Mouse (Mus musculus): Measurements from ENCODE around the gene Dlec1. TPM values are rescaled to one million over a fixed set of nuclear protein-coding genes. Genes with fewer than 3 reads are reported as not detected.

Gene Dlec1
- polyA plus RNA-seq, 1 experiment from 2014 or later, result 1.8 TPM

DNA sequence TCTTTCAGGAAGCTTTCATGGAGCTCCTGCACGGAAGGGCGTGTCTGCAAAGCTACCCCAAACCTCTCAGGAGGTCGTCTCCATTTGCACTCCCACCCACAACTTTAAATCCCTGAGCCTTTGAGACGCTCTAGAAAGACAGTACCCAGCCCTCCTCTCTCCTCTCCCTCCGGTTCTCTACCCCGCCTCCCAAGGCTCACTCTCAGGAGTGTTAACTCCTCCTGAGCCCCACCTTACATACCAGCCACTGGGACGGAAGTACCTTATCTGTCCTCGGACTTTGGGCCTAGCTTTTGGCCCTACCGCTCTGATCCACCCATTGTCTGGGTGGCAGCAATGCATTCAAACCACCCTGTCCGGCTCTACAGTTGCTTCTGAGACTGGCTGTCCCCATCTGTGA is 18.3 kb upstream of the Dlec1 start:
- Histone ChIP-seq H3K36me3 (ENCODE audit: control insufficient read depth, insufficient read depth, low read length) (peaks cover 19% of the 10 kb centered on the region; the same call in 1 of the 2 replicates), H3K9ac (ENCODE audit: low read depth, low read length) (no peak overlapping the region), H3K4me1 (ENCODE audit: control insufficient read depth, insufficient read depth, low read length) (peaks cover 17% of the 10 kb centered on the region), H3K4me2 (ENCODE audit: low read depth, low read length) (no peak overlapping the region), H3K9me3 (ENCODE audit: control insufficient read depth, low read length) (no peaks in the 10 kb centered on the region), H3K27me3 (replicated peaks; ENCODE audit: control insufficient read depth, insufficient read depth, low read length) (no peaks in the 10 kb centered on the region), H3K4me3 (ENCODE audit: low read depth, low read length) (no peak overlapping the region), H3K27ac (replicated peaks; ENCODE audit: low read depth, low read length) (no peak overlapping the region)
- ATAC-seq (ENCODE audit: low read depth) (no peak), DNase-seq (ENCODE audit: low spot score) (no peak)
- 86% methylated on average over 10 of the region's 10 CpGs for WGBS

DNA sequence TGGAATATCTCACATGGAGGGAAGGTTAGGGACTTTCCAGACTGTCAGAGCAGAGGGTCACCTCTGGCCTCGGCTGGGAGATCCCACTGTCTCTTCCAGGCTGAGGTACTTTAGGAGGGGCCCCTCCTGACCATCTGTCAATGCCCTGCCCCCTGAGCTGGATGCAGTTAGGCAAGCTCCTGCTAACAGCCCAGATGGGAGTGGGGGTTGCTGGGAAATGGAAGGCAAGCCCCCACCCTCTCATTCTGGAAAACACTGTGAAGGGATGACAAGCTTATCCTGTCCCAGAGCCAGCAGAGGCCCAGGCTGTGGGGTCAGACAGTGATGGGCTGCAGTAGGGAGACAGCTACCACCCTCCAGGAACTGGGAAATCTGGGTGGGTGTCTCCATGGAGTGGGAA is 15.8 kb upstream of the Dlec1 start:
- ATAC-seq (ENCODE audit: low read depth) (no peak), DNase-seq (ENCODE audit: low spot score) (no peak)
- Histone ChIP-seq H3K9ac (ENCODE audit: low read depth, low read length) (no peak overlapping the region), H3K4me2 (ENCODE audit: low read depth, low read length) (no peak overlapping the region), H3K27me3 (replicated peaks; ENCODE audit: control insufficient read depth, insufficient read depth, low read length) (no peaks in the 10 kb centered on the region), H3K36me3 (ENCODE audit: control insufficient read depth, insufficient read depth, low read length) (peaks cover 9% of the 10 kb centered on the region; the same call in 1 of the 2 replicates), H3K9me3 (ENCODE audit: control insufficient read depth, low read length) (no peaks in the 10 kb centered on the region), H3K4me3 (ENCODE audit: low read depth, low read length) (no peak overlapping the region), H3K27ac (replicated peaks; ENCODE audit: low read depth, low read length) (no peak overlapping the region), H3K4me1 (ENCODE audit: control insufficient read depth, insufficient read depth, low read length) (peaks cover 21% of the 10 kb centered on the region)
- 18% methylated on average over 1 of the region's 1 CpGs for WGBS

DNA sequence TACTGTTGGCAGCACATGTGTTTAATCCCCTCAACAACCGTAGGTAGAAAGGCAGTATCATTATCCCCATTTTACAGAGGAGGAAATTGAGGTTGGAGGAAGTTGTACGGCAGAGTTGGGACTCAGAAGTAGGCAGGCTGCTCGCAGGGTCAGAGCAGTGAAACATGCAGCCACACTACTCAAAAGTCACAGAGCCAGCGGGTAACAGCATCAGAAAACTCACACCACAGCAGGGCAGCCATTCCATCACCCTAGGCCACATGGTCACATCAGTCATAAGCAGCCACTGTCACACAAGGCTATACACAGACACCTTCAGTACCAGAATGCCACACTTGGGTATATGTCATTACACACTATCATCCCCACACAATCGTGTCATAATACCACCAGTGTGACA is 15.0 kb upstream of the Dlec1 start:
- peaks cover 21% of the 10 kb centered on the region for H3K4me1 ChIP-seq (ENCODE audit: control insufficient read depth, insufficient read depth, low read length)
- 80% methylated on average over 5 of the region's 5 CpGs for WGBS
- H3K27ac ChIP-seq (replicated peaks; ENCODE audit: low read depth, low read length), result no peak overlapping the region
- no peak overlapping the region for H3K9ac ChIP-seq (ENCODE audit: low read depth, low read length)
- no peak overlapping the region for H3K4me3 ChIP-seq (ENCODE audit: low read depth, low read length)
- no peaks in the 10 kb centered on the region for H3K9me3 ChIP-seq (ENCODE audit: control insufficient read depth, low read length)
- no peak for ATAC-seq (ENCODE audit: low read depth)
- peaks cover 9% of the 10 kb centered on the region; the same call in 1 of the 2 replicates for H3K36me3 ChIP-seq (ENCODE audit: control insufficient read depth, insufficient read depth, low read length)
- no peaks in the 10 kb centered on the region for H3K27me3 ChIP-seq (replicated peaks; ENCODE audit: control insufficient read depth, insufficient read depth, low read length)
- no peak for DNase-seq (ENCODE audit: low spot score)
- peak overlapping the region; percentile 54; the same call in 1 of the 2 replicates for H3K4me2 ChIP-seq (ENCODE audit: low read depth, low read length)

DNA sequence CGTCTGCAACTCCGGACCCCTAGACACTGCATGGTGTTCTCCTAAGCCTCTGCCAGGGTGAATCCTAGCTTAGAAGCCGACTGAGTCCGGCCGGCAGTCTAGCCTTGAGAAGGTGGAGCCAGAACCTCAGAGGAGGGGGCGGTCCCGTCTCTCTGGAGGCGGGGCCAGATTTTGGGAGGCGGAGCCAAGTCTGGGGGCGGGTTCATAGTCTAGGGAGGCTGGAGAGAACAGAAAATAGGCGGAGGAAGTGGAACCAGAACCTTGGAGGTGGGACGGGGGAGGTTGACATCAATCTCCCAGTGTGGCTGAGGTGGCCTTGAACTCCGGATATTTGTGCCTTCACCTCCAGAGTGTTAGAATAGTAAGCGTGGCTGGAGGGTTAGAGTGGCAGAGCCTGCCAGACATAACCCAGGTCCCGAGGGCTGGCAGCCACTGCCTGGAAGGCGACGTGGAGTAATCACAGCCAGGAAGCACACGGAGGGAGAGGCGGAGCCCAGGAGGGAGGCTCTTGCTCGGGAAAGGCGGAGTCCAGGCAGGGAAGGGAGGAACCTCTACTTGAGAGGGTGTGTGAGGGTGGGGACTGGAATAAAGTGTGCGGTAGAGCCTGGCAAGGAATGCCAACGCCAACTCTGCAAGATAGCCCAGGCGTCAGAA is 14.0 kb upstream of the Dlec1 start:
- WGBS, result 1% methylated on average over 24 of the region's 24 CpGs
- peaks cover 20% of the 10 kb centered on the region; the same call in 1 of the 2 replicates for H3K4me1 ChIP-seq (ENCODE audit: control insufficient read depth, insufficient read depth, low read length)
- peak overlapping the region; percentile 73 for H3K27ac ChIP-seq (replicated peaks; ENCODE audit: low read depth, low read length)
- H3K4me2 ChIP-seq (ENCODE audit: low read depth, low read length), result peak overlapping the region; percentile 54
- ATAC-seq (ENCODE audit: low read depth), result peak; percentile 88
- DNase-seq (ENCODE audit: low spot score), result peak; percentile 93
- H3K9ac ChIP-seq (ENCODE audit: low read depth, low read length), result peak overlapping the region; percentile 46; the same call in 1 of the 2 replicates
- H3K36me3 ChIP-seq (ENCODE audit: control insufficient read depth, insufficient read depth, low read length), result 0 out of 2 replicates have a peak, but pooled peaks cover 1% of the 10 kb centered on the region
- no peaks in the 10 kb centered on the region for H3K27me3 ChIP-seq (replicated peaks; ENCODE audit: control insufficient read depth, insufficient read depth, low read length)
- no peaks in the 10 kb centered on the region for H3K9me3 ChIP-seq (ENCODE audit: control insufficient read depth, low read length)
- peak overlapping the region; percentile 40 for H3K4me3 ChIP-seq (ENCODE audit: low read depth, low read length)

DNA sequence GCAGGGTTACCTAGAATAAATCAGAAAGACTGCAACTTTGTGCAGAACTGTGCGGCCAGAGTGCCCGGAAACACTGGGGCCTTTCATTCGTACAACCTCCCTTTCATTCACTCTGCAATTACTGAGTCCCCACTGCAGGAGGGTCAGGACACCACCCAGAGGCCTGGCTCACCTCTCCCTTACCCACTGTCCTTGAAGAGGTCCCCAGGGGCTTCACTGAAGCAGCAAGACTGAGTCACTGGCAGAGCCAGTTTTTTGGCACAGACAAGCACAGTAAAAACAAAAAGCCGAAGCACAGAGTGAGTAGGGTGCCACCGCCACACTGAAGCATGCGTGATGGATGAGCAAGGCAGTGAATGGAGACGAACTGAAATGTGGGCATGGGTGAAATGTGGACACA is 12.8 kb upstream of the Dlec1 start:
- H3K27ac ChIP-seq (replicated peaks; ENCODE audit: low read depth, low read length), result 0 out of 2 replicates have a peak overlapping the region, but pooled peaks have one; percentile 15
- no peaks in the 10 kb centered on the region for H3K9me3 ChIP-seq (ENCODE audit: control insufficient read depth, low read length)
- no peaks in the 10 kb centered on the region for H3K36me3 ChIP-seq (ENCODE audit: control insufficient read depth, insufficient read depth, low read length)
- H3K27me3 ChIP-seq (replicated peaks; ENCODE audit: control insufficient read depth, insufficient read depth, low read length), result no peaks in the 10 kb centered on the region
- H3K4me2 ChIP-seq (ENCODE audit: low read depth, low read length), result peak overlapping the region; percentile 11; the same call in 1 of the 2 replicates
- WGBS, result 50% methylated on average over 7 of the region's 7 CpGs
- peaks cover 21% of the 10 kb centered on the region for H3K4me1 ChIP-seq (ENCODE audit: control insufficient read depth, insufficient read depth, low read length)
- DNase-seq (ENCODE audit: low spot score) (no peak), ATAC-seq (ENCODE audit: low read depth) (no peak)
- H3K9ac ChIP-seq (ENCODE audit: low read depth, low read length), result no peak overlapping the region
- no peak overlapping the region for H3K4me3 ChIP-seq (ENCODE audit: low read depth, low read length)

DNA sequence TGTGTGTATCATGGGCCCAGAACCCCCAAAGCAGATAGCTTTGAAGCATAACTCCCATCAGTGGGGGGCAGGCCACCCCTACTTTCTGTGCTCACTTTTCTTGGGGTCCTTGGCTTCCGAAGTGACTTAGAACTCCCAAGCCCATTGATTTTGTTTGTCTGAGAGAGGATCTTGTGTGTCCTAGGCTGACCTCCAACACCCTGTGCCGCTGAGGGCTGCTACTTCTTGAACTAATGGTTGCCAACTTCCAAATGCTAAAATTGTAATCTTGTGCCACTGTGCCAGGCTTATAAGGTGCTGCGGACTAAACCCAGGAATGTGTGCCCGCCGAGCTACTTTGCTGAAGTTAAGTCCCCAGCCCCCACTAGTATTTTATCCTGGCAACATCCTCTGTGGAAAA is 11.8 kb upstream of the Dlec1 start:
- Histone ChIP-seq H3K27me3 (replicated peaks; ENCODE audit: control insufficient read depth, insufficient read depth, low read length) (no peaks in the 10 kb centered on the region), H3K9ac (ENCODE audit: low read depth, low read length) (no peak overlapping the region), H3K9me3 (ENCODE audit: control insufficient read depth, low read length) (no peaks in the 10 kb centered on the region), H3K4me3 (ENCODE audit: low read depth, low read length) (no peak overlapping the region), H3K27ac (replicated peaks; ENCODE audit: low read depth, low read length) (no peak overlapping the region), H3K36me3 (ENCODE audit: control insufficient read depth, insufficient read depth, low read length) (no peaks in the 10 kb centered on the region), H3K4me2 (ENCODE audit: low read depth, low read length) (no peak overlapping the region), H3K4me1 (ENCODE audit: control insufficient read depth, insufficient read depth, low read length) (peaks cover 30% of the 10 kb centered on the region)
- WGBS, result 90% methylated on average over 5 of the region's 5 CpGs
- DNase-seq (ENCODE audit: low spot score), result no peak
- ATAC-seq (ENCODE audit: low read depth), result no peak

DNA sequence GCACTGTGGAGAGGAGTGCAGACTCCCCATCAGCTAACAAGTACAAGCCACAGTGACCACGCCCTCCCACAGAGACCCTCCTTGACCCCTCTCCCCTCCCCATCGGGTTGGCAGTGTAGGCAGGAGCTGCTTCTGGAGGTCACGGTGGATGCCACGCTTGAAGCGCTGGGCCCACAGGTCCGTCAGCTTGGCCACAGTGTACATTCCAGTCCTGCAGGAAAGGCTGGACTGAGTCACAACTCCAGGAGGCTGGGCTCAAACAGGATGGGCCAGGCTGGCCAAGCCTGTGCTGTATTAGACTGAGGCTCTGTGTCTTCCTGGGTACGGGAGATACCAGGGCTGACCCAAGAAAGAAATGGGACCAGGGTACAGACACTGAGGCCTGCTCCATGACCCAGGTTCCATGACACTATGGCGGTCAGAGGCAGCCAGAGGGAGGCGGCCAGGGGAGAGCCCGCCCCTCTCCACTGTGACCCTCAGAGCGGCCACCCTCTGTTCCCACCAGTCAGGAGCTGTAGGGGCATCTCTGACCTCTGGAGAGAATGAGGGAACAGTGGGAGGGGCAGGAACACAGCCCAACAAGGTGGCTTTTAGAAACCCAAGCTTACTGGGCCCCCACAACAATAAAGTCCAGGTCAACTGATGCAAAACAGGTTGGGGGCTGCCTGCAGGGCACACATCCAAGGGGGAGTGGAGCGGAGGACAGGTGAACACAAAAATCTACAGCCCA is 10.5 kb upstream of the Dlec1 start:
- peak overlapping the region; percentile 69 for H3K4me3 ChIP-seq (ENCODE audit: low read depth, low read length)
- no peaks in the 10 kb centered on the region for H3K27me3 ChIP-seq (replicated peaks; ENCODE audit: control insufficient read depth, insufficient read depth, low read length)
- 56% methylated on average over 12 of the region's 12 CpGs for WGBS
- H3K4me1 ChIP-seq (ENCODE audit: control insufficient read depth, insufficient read depth, low read length), result peaks cover 30% of the 10 kb centered on the region
- peak overlapping the region; percentile 93 for H3K4me2 ChIP-seq (ENCODE audit: low read depth, low read length)
- no peaks in the 10 kb centered on the region for H3K36me3 ChIP-seq (ENCODE audit: control insufficient read depth, insufficient read depth, low read length)
- ATAC-seq (ENCODE audit: low read depth) (no peak), DNase-seq (ENCODE audit: low spot score) (no peak)
- H3K9ac ChIP-seq (ENCODE audit: low read depth, low read length), result peak overlapping the region; percentile 73; the same call in 1 of the 2 replicates
- H3K27ac ChIP-seq (replicated peaks; ENCODE audit: low read depth, low read length), result no peak overlapping the region
- H3K9me3 ChIP-seq (ENCODE audit: control insufficient read depth, low read length), result no peaks in the 10 kb centered on the region

DNA sequence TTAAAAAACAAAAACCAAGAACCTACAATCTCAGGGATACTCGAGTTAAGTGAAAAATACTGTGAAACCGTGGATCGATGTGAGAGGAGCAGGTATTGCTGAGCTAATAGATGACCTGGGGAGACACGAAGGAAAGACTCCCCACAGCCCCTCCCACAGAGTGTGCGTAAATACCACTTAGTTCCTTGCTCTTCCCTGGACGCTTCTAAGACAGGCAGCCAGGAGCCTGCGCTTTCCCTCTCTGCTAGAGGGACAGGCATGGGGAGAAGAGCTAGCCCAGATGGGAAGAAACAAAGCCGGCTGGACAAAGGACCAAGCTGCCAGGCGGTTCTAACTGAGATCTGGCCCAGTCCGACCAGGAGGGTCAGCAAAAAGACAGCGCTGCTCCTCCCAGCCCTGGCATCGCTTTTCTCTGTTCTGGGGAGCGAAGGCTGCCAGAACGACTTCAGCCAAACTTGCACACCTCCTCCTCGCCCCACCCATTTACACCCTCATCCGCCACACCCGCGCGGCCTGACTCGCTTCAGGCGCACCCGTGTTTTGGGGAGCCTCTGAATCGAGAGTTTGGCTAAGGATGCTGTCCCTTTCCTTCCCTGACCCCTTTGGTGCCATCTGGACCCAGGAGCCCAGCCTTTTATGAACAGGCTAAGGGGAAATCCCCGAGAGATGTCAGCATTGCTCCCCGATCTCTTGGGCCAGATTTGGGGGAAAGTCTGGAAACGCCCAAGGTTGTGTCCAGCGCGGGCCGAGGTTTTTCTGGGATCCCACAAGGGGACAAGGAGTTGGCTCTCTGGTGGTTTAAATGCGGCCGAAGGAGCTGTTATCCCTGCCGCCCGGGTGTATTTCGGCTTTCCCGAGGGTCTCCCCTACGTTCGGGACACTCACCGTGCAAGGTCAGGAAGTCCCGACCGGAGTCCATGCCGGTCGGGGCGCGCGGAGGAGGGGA is 9.5 kb upstream of the Dlec1 start:
- Histone ChIP-seq H3K27me3 (replicated peaks; ENCODE audit: control insufficient read depth, insufficient read depth, low read length) (no peaks in the 10 kb centered on the region), H3K4me3 (ENCODE audit: low read depth, low read length) (peak overlapping the region; percentile 69), H3K9me3 (ENCODE audit: control insufficient read depth, low read length) (no peaks in the 10 kb centered on the region), H3K27ac (replicated peaks; ENCODE audit: low read depth, low read length) (peak overlapping the region; percentile 83), H3K36me3 (ENCODE audit: control insufficient read depth, insufficient read depth, low read length) (no peaks in the 10 kb centered on the region), H3K4me2 (ENCODE audit: low read depth, low read length) (peak overlapping the region; percentile 93), H3K4me1 (ENCODE audit: control insufficient read depth, insufficient read depth, low read length) (peaks cover 28% of the 10 kb centered on the region), H3K9ac (ENCODE audit: low read depth, low read length) (peak overlapping the region; percentile 73)
- 3% methylated on average over 40 of the region's 45 CpGs for WGBS
- no peak for ATAC-seq (ENCODE audit: low read depth)
- no peak for DNase-seq (ENCODE audit: low spot score)
